Mouse (Mus musculus) olfactory bulb, adult 2 months (tissue): Measurements from ENCODE around the gene Pms1.

Experiments
- CTCF ChIP-seq: fragments of 200-500 bp; IDR thresholded peaks from 2 replicates; pipeline ENCODE4 v1.5.1; 2012; ENCODE audit warnings: low read depth, mild to moderate bottlenecking, low read length, moderate library complexity; ENCODE audit not compliant: insufficient read depth
- POLR2A ChIP-seq: fragments of 200-500 bp; IDR thresholded peaks from 2 replicates; pipeline ENCODE4 v1.6.1; 2012; ENCODE audit warnings: mild to moderate bottlenecking, low read depth, low read length, moderate library complexity; ENCODE audit not compliant: insufficient read depth

DNA sequence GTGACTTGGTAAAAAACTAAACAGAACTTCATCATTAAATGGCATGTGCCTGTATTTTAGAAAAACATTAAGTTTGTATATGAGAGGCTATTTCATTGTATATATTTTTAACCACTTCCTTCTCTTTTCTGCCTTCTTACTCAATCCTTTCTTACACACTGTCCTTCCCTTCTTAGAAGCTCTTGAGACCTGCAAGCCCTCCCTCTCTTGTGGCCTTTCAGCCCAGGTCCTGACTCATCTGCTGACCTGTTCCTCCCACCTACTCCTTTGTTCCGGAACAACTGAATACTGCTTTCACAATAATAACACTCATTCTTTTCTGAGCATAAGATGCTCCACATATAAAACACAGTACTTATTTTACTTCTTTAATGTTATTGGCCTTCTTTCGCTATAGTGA lies 44.3 kb upstream of the Pms1 start:
- TF ChIP-seq CTCF = no peak
- TF ChIP-seq POLR2A = no peak
